Mouse (Mus musculus): Measurements from ENCODE around the gene Sod2. TPM values are rescaled to one million over a fixed set of nuclear protein-coding genes. Genes with fewer than 3 reads are reported as not detected.
"Not testable (repeated sequence)": the region's sequence is repeated elsewhere in the genome, so short reads cannot be mapped to it uniquely, and the experiment has no call there.

Gene Sod2
- total and polyA plus RNA-seq, 3 experiments: 284 to 320 (median 293) TPM

DNA sequence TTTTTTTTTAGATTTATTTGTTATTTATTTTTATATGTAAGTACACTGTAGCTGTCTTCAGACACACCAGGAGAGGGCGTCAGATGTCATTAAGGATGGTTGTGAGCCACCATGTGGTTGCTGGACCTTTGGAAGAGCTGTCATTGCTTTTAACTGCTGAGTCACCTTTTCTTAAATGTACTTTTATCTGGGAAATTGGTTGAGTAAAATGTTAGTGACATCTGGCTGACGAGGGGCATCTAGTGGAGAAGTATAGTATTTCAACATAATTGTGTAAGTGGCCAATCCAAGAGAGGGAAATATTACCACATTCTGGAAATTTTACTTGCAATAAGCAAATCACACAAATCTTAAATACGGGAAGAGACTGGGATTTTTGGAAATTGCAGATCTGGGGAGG, 3.2 kb downstream of the Sod2 start (continued):
- TF ChIP-seq ZC3H11A (IDR thresholded peaks at IDR 0.05; ENCODE audit: low read depth, low read length): peak; percentile 41; the same call in 1 of the 2 replicates

DNA sequence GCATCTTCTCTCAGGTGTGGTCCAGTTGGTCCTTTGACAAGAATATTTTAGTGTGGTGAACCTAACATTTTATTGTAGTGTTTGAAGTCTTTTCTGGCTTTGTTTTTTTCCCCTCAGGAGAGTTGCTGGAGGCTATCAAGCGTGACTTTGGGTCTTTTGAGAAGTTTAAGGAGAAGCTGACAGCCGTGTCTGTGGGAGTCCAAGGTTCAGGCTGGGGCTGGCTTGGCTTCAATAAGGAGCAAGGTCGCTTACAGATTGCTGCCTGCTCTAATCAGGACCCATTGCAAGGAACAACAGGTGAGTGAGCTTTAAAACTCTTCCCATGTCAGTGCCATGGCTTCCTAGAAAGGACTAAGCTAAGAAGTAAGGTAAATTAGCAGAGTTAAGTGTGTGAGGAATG, 6.7 kb downstream of the Sod2 start:
- Histone ChIP-seq H3K36me3 (ENCODE audit: control insufficient read depth in 1 of 2, insufficient read depth in 2 of 2, low read length in 2 of 2) (peaks cover 9 to 27% of the 10 kb centered on the region in 2 experiments), H3K27me3 (ENCODE audit: control insufficient read depth in 1 of 2, insufficient read depth in 2 of 2, low read length in 2 of 2) (no peaks in the 10 kb centered on the region), H3K4me3 (ENCODE audit: control insufficient read depth in 1 of 2, insufficient read depth in 1 of 2, low read depth in 2 of 2, low read length in 2 of 2) (no peak overlapping the region), H3K27ac (ENCODE audit: control insufficient read depth, low read depth, low read length) (no peak overlapping the region), H3K79me2 (ENCODE audit: control insufficient read depth, insufficient read depth, low read length, poor library complexity) (peaks cover 11% of the 10 kb centered on the region), H3K9ac (ENCODE audit: control insufficient read depth, low read depth, low read length, poor library complexity, severe bottlenecking) (no peak overlapping the region), H3K9me3 (replicated peaks; ENCODE audit: insufficient read depth, low read length) (no peaks in the 10 kb centered on the region), H3K4me1 (ENCODE audit: control insufficient read depth in 1 of 2, insufficient read depth in 2 of 2, low read length in 2 of 2) (no peaks in the 10 kb centered on the region)
- no peak for DNase-seq (ENCODE audit: low read depth, low spot score)
- TF ChIP-seq JUND (IDR thresholded peaks at IDR 0.05; ENCODE audit: low read depth, low read length): no peak
- no peak for TF ChIP-seq NRF1 (IDR thresholded peaks at IDR 0.05; ENCODE audit: insufficient read depth, low read depth, low read length, poor library complexity, severe bottlenecking)
- TF ChIP-seq CTCF (IDR thresholded peaks at IDR 0.05 in 2 of 3, conservative IDR thresholded peaks at IDR 0.05 in 1 of 3; ENCODE audit: control insufficient read depth in 1 of 3, insufficient read depth in 1 of 3, low read depth in 2 of 3, low read length in 3 of 3, poor library complexity in 1 of 3, severe bottlenecking in 1 of 3): no peak
- no peak for TF ChIP-seq KAT2A (conservative IDR thresholded peaks at IDR 0.05; ENCODE audit: low read depth, low read length)
- no peak for TF ChIP-seq GATA1 (IDR thresholded peaks at IDR 0.05; ENCODE audit: low read depth, low read length)

DNA sequence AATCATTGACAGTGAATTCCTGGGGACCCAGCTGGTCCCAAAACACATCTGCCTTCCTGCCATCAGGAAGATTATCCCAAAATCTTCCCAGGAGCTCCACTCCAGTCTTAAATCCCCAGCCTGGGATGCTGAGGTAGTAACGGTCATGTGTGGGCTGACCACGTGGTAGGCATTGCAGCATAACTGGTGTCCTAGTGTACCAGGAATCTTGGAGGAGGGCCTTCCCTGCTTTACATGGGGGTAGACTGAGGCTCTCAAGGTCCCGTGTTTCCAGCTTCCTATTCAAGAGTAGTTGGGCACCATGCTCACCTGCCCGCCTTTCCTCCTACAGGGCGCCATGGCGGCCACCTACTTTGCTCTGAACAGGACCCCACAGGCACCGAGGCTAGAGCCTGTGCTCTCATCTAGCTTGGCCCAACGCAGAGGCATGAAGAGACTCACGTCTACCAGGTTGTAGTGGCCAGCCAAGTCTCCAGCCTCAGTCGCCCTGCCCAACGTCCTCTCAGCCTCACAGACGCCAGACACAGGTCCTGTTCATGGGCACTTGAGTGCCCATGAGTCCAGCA, 30.1 kb downstream of the Sod2 start:
- H3K27ac ChIP-seq (ENCODE audit: control insufficient read depth, low read depth, low read length); H3K4me3 ChIP-seq (ENCODE audit: control insufficient read depth in 1 of 2, insufficient read depth in 1 of 2, low read depth in 2 of 2, low read length in 2 of 2); H3K4me1 ChIP-seq (ENCODE audit: control insufficient read depth in 1 of 2, insufficient read depth in 2 of 2, low read length in 2 of 2); H3K36me3 ChIP-seq (ENCODE audit: control insufficient read depth in 1 of 2, insufficient read depth in 2 of 2, low read length in 2 of 2); H3K79me2 ChIP-seq (ENCODE audit: control insufficient read depth, insufficient read depth, low read length, poor library complexity); H3K9ac ChIP-seq (ENCODE audit: control insufficient read depth, low read depth, low read length, poor library complexity, severe bottlenecking); H3K27me3 ChIP-seq (ENCODE audit: control insufficient read depth in 1 of 2, insufficient read depth in 2 of 2, low read length in 2 of 2); H3K9me3 ChIP-seq (replicated peaks; ENCODE audit: insufficient read depth, low read length); DNase-seq (ENCODE audit: low read depth, low spot score): not testable (repeated sequence)

DNA sequence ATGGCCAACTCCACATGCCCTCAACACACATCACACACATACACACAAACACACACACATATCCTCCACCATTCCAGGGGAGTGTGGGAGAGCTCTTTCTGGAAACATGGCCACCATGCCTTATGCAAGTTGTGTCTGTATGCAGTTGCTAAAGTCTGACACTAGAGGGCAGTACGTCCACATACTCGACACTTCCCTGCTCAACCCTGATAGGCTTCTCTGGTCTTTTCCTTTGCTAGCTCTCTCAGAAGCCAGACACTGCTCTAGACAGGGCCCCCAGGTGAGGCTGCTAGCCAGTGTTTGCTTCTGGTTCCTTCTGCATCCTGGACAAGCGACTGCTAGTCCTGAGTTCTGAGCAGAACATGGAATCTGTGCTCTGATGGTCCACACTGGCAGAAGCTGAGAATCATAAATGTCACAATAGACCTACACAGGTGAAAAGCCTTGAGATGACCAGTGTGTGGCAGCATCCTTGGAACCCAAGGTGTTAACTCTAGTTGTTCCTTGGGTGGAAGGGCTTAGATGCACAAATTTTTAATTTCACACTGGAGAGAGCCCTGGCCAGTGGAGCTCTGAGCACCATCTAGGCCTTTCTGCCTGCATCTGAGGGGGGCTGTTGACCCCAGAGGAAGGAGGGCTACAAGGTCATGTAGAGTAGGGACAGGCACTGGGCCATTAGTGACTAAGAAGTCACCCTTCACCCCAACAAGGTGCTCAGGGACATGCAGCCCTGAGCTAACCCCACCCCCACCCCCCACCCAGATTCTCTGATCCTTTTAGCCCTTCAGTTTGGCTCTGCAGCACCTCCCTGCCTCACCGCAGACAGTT, 37.4 kb downstream of the Sod2 start:
- H3K4me1 ChIP-seq (ENCODE audit: control insufficient read depth in 1 of 2, insufficient read depth in 2 of 2, low read length in 2 of 2); H3K9ac ChIP-seq (ENCODE audit: control insufficient read depth, low read depth, low read length, poor library complexity, severe bottlenecking); H3K9me3 ChIP-seq (replicated peaks; ENCODE audit: insufficient read depth, low read length); H3K4me3 ChIP-seq (ENCODE audit: control insufficient read depth in 1 of 2, insufficient read depth in 1 of 2, low read depth in 2 of 2, low read length in 2 of 2); H3K27ac ChIP-seq (ENCODE audit: control insufficient read depth, low read depth, low read length); H3K36me3 ChIP-seq (ENCODE audit: control insufficient read depth in 1 of 2, insufficient read depth in 2 of 2, low read length in 2 of 2); H3K79me2 ChIP-seq (ENCODE audit: control insufficient read depth, insufficient read depth, low read length, poor library complexity); H3K27me3 ChIP-seq (ENCODE audit: control insufficient read depth in 1 of 2, insufficient read depth in 2 of 2, low read length in 2 of 2): not testable (repeated sequence)
- DNase-seq (ENCODE audit: low read depth, low spot score): peak; percentile 70
- TF ChIP-seq RAD21 (IDR thresholded peaks at IDR 0.05; ENCODE audit: low read depth, low read length) (peak; percentile 44), CTCF (IDR thresholded peaks at IDR 0.05 in 2 of 3, conservative IDR thresholded peaks at IDR 0.05 in 1 of 3; ENCODE audit: control insufficient read depth in 1 of 3, insufficient read depth in 1 of 3, low read depth in 2 of 3, low read length in 3 of 3, poor library complexity in 1 of 3, severe bottlenecking in 1 of 3) (peak; percentile 42 to 46 (median 43)), SMC3 (IDR thresholded peaks at IDR 0.05; ENCODE audit: low read depth, low read length) (peak; percentile 35), ZC3H11A (IDR thresholded peaks at IDR 0.05; ENCODE audit: low read depth, low read length) (peak; percentile 32)

DNA sequence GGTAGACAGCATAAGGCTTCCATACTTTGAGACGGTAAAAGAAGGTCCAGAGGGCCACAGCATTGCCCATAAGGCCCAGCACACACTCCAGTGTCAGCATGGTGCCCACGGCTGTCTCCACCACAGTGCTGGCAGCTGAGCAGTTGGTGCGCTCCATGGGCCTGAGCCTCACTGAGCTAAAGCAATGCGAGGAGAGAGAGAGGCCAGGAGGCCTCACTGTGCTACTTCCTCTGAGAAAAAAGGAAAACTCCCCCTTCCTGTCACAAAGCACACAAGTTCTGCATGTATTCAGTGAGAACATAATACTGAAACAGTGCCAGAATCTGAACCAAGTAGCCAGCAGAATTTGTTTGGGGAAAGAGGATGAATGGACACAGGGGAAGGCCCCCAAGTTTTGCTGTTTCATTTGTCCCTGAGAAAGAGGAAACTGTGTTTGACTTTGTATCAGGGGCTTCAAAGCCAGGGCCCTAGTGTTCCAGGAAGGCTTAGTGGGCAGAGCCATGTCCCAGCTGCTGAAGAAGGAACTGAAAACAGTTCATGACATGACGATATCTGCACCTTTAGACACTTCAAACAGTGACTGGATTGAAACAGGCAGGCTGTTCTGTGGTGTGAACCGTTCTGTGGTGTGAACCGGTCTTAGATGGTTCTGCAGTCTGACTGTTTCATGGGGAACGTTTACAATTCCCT, 45.6 kb downstream of the Sod2 start, which contains the start of gene Gpr31b:
TSS of gene Gpr31b (minus strand) at position 173 of the 690 bp plus-strand sequence.
- not testable (repeated sequence) for H3K27ac ChIP-seq (ENCODE audit: control insufficient read depth, low read depth, low read length); H3K4me1 ChIP-seq (ENCODE audit: control insufficient read depth in 1 of 2, insufficient read depth in 2 of 2, low read length in 2 of 2); H3K36me3 ChIP-seq (ENCODE audit: control insufficient read depth in 1 of 2, insufficient read depth in 2 of 2, low read length in 2 of 2); H3K4me3 ChIP-seq (ENCODE audit: control insufficient read depth in 1 of 2, insufficient read depth in 1 of 2, low read depth in 2 of 2, low read length in 2 of 2); H3K79me2 ChIP-seq (ENCODE audit: control insufficient read depth, insufficient read depth, low read length, poor library complexity); H3K9ac ChIP-seq (ENCODE audit: control insufficient read depth, low read depth, low read length, poor library complexity, severe bottlenecking); H3K27me3 ChIP-seq (ENCODE audit: control insufficient read depth in 1 of 2, insufficient read depth in 2 of 2, low read length in 2 of 2); H3K9me3 ChIP-seq (replicated peaks; ENCODE audit: insufficient read depth, low read length); DNase-seq (ENCODE audit: low read depth, low spot score)

DNA sequence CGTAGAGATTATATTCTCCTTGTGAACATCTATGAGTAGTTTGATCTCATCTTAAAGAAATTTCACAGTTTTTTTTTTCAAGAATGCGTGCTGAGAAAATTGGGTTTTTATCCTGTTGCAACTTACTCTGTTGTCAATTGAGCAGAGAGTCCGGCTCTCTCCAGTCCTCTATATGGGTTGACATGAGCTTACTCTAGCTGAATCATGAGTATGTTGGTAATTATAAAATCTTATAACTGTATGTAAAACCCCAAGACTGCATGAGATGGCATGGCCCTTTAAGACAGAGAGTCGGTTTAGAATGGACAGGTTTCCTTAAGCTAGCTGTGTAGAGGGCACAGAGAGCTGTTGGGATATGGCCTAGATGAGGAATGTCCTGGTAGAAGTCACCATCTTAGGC, 54.2 kb downstream of the Sod2 start, which contains the start of gene Tcp10b:
TSS of gene Tcp10b (plus strand) at position 301 of the 400 bp plus-strand sequence.
- not testable (repeated sequence) for H3K36me3 ChIP-seq (ENCODE audit: control insufficient read depth in 1 of 2, insufficient read depth in 2 of 2, low read length in 2 of 2); H3K27me3 ChIP-seq (ENCODE audit: control insufficient read depth in 1 of 2, insufficient read depth in 2 of 2, low read length in 2 of 2); DNase-seq (ENCODE audit: low read depth, low spot score); H3K9ac ChIP-seq (ENCODE audit: control insufficient read depth, low read depth, low read length, poor library complexity, severe bottlenecking); H3K9me3 ChIP-seq (replicated peaks; ENCODE audit: insufficient read depth, low read length); H3K4me3 ChIP-seq (ENCODE audit: control insufficient read depth in 1 of 2, insufficient read depth in 1 of 2, low read depth in 2 of 2, low read length in 2 of 2); H3K27ac ChIP-seq (ENCODE audit: control insufficient read depth, low read depth, low read length); H3K4me1 ChIP-seq (ENCODE audit: control insufficient read depth in 1 of 2, insufficient read depth in 2 of 2, low read length in 2 of 2); H3K79me2 ChIP-seq (ENCODE audit: control insufficient read depth, insufficient read depth, low read length, poor library complexity)

Measured in MEL (cell line).